Mouse (Mus musculus) kidney, postnatal 25 days (tissue): ENCODE measurements around the gene Clrn2.
A peak's percentile ranks its signal among the peaks of the same experiment; 100 is the strongest.

Source experiments
- DNase-seq, 2 experiments: peaks; one replicate each; pipeline ENCODE4 v3.0.0; 2021; ENCODE audit warnings: mixed read lengths in 2 of 2

The Clrn2 gene

DNA sequence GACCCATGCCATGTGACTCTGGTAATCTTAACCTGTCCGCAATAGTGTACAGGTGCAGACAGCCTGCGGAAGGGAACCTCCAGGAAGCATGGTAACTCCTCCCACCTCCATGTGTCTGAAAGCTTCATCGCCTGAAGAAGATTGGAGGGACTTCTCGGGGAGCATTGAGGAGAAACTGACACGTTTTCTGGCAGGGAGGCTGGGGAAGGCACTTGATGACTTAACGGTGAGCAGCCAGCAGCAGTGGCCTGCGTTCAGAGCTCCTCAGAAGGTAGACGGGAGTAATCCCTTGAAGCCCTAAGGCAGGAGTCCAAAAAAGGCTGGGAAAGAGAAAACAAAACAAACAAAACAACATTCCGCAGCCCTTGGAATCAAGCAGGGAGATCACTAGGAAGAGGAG is 905 bp downstream of the Clrn2 start:
- DNase-seq = no peak

DNA sequence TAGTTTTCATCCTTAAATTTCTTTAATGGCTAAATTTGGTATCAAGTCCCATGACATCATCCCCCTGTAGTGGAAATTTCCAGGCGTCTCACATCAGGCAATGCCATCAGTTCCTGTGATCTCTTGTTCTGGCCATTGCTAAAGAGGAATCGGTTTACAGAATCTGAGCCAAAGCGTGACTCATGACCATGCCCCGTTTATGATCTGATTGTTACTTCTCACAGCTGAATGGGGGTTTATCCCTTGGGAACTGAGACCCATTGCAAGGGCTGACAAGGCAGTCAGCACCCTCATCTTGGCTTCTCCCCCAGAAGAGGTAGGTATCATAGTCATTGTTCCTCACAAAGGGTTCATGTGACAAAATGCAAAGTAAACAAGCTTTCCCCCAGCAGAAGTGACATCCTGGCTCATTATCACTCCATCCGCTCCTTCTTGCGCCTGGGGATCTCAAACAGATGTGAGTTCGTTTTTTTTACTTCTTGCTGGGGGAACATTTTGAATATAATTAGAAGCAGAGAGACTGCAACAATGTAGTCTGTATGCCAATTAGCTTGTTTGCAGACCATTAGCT is 19.4 kb downstream of the Clrn2 start:
- no peak for DNase-seq

DNA sequence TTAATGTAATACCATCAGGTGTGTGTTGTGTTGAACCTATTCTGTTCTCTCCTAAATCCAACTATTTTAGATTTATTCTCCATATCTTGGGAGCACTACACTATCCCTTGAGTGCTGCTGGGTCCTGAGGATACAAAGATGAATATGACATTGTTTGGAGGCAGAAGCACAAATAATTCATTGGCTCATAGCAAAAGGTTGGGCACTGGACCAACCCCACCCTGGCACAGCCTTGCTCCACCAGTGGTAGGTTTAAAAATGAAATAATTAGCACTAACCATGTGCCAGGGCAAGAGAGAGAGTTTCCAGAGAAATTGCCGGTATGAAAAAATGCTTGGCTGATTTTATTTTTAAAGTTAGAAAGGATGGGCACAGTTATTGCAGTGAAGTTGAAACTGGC is 20.0 kb downstream of the Clrn2 start:
- no peak for DNase-seq

DNA sequence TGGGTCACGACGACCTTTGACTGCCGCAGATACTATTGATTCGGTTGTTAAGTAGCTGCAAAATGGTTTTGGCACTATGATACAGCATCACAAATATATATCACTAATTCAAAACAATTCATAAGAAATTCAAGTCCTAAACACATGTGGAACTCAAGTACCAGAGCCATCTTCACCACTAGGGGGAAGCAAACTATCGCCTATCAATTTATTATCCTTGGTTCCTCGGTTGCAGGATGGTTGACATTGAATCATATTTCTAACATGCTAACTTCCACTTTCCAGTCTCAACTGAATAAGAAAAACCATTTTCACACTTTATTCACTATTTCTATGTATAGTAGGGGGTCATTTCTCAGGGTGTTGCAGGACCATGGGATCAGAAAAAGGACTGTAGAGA is 20.7 kb downstream of the Clrn2 start:
- DNase-seq = peak in 1 of 2 experiments; percentile 73

DNA sequence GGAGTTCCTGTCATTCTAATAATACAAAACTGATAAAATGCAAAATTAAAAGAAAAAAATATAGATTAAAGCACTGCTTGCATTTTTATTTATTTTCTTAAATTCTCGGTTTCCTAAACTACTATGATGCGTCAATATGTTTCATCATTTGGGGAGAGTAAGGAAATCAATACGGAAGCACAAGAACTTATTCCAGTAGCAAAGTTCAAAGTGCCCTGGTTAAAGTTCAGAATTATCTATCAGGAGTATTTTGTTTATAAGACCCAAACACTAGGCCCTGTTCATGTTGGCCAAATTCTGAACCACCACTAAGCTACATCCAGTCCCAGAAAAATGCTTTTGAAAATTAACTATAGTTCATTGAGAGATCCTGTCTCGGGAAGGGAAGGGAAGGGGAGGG is 21.2 kb downstream of the Clrn2 start:
- DNase-seq = no peak

DNA sequence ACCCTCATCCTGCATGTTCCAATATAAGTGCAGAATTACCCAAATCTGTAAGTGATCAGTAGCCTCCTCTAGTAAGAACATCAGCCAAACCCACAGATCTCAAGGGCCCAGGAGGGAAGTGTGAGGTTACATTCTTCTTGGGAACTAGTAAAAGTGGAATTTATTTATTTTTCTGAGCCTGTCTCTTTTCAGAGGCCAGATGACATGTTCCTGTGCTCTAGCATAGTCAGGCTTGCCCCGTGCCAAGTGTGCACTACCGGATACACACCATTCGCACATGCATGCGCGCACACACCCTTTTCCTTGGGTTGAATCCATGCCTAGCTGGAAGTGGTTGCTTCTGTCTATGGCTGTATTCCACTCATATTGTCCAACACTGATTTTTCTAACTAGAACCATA is 22.2 kb downstream of the Clrn2 start:
- no peak for DNase-seq

DNA sequence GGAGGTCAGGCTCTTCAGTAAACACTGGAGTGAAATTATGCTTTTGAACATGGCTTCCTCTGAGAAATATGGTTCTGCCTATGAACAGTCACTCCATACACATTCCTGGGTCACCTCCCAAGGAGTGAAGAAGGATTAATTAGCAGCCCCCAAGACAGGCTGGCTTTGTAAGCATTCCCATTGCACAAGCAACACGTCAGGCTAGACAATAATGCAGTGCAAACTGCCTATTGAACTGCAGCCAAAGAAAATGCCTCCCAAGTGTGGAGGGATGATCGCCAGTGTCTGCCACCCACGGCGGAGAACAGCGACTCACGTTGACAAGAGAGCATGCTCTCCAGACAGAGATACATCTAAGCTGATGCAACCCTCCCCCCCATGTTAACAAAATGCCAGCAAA is 22.7 kb downstream of the Clrn2 start:
- DNase-seq = no peak

DNA sequence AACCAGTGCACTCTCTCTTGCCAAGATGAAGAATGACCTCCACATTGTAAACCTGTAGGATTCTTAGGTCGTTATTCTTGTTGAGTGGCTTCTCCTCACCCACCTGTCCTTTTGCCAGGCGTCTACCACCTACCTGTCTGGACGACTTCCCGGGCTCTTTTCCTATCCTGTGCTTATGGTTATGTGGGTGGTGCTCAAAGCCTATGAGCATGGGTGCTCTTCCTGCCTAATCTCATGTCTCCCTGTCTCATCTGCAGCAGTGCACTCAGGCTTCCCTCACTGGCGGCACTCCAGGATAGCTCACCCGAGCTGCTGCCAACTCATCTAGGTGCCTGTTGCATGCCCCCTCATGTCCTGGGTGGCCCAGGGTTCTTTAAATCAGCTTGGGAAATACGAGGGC is 24.1 kb downstream of the Clrn2 start:
- DNase-seq = peak in 1 of 2 experiments; percentile 41

DNA sequence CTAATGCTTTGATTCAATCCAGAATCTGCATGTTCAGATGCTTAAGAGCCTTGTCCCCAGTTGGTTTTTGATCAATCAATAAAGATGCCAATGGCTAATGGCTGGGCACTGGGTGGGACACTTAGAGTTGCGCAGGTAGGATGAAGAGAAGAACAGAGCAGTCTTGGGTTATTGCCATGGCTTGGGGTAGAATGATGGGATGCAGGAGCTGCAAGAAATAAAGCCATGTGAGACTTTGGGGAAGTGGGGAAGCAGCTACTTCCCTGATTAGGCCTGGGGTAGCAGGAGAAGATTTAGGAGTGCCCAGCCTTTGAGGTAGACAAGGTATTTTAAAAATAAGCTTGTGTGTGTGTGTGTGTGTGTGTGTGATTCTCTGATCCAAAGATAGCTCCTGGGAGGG is 26.5 kb downstream of the Clrn2 start:
- no peak for DNase-seq

DNA sequence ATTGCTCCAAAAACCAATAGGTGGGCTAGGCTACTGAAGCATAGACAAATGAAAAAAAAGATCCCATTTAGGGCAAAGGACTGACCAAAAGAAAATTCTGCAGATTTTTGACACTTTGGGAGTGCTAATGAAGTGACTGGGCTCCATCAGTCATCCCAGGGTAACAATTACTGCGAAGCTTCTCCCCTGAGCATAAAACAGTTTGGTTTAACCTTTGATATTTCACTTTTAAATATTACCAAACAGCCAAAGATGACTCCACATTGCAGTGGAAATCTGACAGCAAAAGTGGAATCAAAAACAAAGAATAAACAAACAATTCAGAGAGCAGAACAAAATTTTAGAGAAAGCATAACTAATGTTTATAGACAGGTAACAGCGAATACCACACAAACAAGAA is 27.6 kb downstream of the Clrn2 start:
- DNase-seq = no peak

DNA sequence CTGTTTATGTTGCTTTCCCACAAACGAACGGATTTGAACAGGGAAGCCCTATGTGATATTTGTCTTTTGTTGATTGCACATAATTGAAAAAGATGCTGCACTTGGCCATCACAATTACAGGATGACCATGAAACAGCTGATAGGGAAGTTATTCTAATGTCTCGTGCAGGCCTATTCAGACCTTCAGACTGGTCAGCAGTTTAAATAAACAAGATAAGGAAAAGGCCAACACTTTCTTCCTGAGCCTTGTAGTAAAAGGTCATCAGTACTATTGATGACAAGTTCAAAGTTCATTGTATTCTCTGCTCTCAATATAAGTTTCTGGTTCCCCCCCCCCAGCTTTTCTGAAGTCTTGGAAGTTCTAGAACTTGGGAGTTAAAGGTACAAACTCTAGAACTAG is 29.1 kb downstream of the Clrn2 start:
- no peak for DNase-seq

DNA sequence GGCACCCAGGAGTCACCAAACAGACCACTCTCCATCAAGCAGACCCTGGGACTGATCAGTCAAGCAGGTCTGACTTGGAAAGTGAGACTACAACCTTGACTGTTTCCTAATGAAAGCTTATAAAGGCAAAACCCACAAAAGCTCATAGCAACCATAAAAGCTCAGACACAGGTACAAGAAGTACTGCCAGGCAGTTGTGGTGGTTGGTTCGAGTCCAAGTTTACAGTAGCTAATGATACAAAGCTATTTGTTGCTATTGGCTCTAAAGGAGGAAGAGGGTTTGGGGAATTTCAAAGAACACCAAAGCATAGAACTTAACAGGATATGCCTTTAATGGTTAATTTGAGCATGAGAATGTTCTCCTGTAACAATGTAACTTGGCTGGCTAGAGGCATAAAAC is 30.1 kb downstream of the Clrn2 start:
- no peak for DNase-seq

DNA sequence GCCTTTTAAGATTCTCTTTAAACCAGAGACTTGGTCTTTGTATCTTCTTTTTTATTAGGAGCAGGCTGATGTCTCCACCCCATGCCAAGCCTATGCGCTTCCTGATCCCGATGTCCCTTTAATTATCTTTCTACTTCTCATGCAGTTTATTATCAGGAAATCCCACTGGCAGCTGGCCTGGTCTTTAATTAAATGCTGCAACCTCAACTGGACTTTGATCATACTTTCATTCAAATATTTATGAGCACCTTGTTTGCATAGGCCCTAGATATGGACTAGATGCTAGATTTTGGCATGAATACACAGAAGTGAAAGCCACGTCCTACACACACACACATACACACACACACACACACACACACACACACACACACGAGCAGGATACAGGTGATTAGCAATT is 38.2 kb downstream of the Clrn2 start:
- DNase-seq = peak in 1 of 2 experiments; percentile 27

DNA sequence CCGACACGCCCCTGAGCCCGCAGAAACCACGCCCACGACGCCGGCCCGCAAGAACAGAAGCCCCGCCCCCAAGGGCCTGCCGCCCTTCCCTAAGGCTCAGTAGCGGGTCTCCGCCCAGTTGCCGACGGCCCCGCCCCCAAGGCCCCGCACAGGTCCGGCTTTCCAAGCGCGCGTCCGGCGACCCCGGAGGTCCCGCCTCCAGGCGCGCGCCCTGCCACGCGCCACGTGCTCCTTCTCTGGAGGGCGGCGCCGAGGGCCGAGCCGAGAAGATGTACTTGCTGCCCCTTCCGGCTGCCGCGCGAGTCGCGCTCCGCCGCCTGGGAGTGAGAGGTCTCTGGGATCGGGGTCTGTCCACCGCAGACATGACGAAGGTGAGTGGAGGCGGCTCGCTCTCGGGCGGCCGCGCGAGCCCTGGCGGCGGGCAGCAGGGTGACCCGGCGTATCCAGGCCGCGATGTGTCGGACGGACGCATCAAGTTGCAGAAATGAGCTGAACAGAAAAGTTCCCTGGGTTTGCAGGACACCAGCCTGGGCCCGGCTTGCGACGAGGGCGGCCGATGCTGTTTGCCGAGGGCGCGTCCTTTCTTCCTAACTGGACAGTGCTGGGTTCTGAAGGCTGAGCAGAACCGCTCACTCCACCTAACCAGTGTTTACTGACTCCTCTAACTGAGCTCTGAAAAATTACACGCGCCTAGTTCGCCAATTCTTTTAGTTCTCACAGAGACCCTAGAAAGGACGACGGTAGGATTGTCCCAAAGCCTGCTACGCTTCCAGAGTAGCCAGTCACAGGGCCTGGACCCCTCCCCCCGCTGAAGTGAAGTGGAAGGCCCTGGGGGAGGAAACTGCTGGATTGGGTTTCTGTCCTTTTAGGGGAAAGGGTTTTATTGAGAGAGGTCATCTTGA is 39.9 kb downstream of the Clrn2 start, which contains the start of gene Lap3:
Lap3 (plus strand) TSS at position 184 of the 902 bp plus-strand sequence.
- DNase-seq = peak; percentile 100

DNA sequence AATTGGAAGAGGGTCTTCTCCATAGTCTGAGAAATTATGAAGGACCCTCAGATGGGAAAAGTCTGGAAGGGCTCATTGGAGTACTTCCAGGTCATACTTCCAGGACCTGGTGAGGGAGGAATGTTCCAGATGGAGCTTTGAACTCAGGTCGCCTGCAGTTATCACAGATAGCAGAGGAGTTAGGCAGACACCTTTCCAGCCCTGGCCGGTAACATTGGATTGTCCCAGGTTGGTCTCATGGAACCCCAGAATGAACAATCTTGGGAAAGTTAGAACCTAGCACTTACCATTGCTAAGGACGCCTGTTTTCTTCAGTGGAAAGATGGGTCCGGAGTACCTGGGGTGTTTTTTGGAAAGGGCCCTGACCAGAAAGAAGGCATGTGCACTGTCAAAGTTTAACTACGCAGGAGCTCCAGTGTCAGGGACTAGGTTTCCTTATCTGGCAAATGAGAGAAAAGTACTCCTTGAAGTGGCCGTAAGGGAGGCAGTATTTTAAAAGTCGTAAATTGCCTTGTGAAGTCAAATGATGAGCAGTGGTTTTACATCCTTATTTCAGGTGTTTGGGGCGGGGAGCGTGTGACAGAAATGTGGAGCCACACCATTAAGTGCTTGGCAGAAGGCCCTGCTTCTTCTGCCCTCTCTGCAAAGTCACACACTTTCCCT is 40.7 kb downstream of the Clrn2 start:
- DNase-seq = peak in 1 of 2 experiments; percentile 21

DNA sequence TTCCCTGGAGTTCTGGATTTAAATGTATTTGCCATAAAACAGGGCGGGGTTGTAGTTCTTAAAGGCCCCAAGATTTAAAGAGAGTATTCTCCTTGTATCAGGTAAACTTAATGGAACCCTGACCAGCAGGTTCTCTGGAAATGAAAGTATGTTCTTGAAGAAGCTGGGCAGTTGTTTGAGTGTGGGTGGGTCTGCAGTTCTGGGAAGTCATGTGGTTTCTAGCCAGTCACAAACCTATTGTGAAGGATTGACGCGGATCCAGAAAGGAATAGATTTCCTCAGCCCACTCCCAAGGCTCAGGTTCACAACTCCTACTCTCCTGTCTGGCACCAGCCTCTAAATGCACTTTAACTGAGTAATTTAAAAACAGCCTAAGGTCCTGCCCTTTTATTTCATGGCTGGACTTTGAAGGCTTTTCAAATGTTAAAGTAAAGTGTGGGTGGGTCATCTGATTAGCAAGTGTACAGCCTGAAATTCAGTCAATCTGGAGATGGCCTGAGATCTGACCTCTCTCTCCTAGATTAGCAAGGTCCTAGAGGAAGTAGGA is 42.0 kb downstream of the Clrn2 start:
- DNase-seq = no peak

DNA sequence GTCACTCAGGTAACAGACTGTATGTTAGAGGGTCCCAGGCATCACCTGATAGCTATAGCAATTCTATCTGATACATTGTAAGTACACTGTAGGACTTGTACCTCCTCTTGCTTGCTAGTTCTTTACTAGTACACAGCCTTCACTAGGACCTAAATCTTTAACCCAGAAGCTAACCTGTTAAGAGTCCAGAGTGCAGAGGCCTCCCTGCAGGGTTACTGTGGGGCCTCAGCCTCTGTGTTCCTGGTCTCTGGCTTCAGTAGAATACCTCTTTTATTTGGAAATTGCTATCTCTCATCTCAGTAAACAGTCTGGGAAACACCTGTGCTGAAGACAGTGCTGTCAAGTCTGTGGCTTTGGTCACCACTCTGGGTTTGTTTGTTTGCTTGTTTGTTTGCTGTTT is 42.5 kb downstream of the Clrn2 start:
- no peak for DNase-seq

DNA sequence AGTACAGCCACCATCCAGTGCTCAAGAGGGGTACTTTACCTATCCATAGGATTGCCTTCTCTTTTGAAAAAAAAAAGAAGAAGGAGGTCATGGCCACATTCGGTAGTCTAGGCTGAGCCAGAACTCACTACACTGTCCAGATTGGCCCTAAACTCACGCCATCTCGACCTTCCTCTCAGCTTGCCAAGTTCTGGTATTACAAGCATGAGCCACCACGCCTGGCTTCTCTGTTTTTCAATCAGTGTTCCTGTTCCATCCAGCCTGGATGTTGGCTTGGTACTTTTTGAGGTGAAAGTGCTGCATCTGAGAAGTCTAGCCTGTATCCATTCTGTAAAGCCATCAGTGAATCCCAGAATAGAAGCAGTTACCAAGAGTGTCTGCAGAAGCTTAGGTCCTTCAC is 42.9 kb downstream of the Clrn2 start:
- DNase-seq = no peak

DNA sequence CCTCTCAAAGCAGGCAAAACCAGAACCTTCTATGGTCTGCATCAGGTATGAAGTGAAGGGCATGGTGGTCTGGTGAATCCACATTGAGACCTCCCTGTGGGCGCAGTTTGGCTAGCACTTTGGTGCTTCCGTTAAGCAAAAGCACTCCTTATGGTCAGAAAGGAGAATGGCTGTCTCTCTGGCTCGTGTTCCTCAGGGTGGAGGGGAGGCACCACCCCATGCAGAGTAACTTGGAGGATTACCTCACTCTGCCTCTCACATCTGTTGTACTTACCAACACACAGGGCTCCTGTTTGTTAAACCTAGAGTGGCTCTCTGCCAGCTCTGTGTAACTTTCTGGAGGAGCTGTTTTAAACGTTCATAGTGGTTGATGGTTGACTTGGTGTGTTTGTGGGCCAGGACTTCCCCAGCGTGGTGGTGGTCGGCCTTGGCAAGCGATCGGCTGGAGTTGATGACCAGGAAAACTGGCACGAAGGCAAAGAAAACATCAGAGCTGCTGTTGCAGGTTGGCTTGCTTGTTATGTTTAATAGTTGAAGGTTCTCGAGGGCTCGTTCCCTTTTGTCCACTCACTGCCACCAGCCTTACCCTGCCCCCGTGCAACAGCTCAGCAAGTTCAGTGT is 43.5 kb downstream of the Clrn2 start:
- peak; percentile 23 to 58 for DNase-seq

DNA sequence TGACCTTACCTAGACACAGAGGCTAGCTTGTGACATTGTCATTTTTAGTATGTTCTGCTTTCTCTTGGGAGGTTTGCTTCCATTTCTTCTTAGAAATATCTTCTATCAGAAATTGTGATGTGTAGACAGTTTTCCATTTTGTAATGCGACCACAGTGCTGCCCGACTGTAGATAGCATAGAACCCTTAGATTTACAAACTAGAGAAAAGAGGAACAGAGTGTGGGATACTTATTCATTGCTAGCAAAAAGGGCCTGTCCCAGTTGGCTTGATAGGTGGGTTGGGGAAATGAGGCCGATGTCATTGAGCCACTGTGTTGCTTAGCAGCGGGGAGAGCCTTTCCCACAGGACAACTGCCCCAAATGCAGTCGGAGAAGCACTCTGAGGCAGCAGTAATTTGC is 44.0 kb downstream of the Clrn2 start:
- no peak for DNase-seq

DNA sequence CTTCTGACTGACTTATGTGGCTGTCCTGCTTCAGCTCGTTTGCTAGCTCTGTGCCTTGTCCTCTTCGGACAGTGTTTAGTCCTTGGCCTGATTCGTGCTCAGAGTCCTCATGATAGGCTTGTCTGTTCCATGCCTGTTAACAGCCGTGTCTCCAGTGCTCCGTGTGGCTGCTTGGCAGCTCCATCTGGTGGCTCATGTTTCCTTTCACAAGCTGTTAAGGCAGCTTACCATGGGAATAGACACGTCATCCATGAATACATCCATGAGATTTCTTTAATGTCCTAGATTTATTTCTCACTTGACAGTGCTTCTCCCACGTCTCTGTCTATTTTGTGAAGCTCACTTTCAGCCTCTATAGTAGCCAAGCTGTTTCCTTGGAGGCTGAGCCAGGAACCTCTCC is 56.5 kb downstream of the Clrn2 start:
- DNase-seq = no peak

DNA sequence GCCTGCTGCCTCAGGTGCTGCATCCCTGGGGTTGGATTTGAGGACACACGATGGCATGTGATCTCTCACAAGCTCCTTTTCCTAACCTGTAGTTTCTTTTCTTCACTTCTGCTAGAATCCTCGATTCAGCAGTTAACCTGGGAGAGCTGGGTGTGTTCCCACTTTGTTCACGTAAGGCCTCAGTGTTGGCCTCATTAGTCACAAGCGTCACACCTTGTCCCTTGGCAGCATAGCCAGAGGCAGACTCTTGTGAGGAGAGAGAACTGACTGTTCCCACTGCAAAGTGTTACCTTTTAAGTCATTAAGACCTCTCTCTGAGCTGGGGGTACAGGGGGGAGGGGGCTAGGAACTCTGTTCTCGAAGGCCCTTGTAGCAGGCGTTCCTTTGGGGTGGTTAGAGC is 59.4 kb downstream of the Clrn2 start:
- peak in 1 of 2 experiments; percentile 53 for DNase-seq

DNA sequence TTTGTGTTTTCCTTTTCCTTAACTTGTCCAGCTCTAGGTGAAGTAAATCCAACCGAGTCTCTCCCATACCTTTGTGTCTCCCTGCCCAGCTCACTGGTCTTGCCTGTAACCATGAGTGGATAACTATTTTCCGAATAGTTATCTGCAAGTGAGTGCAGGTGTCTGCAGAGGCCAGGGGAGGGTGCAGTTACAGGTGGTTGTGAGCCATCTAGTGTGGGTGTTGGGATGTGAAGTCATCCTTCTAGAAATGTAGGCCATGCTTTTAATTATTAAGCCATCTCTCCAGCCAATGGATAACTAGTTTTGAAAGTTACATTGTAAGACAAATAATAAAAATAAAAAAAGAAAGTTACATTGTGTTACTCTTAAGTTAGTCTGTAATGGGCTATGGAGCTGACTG is 60.0 kb downstream of the Clrn2 start:
- peak; percentile 44 to 61 for DNase-seq
